Mouse (Mus musculus): ENCODE measurements at regions not wholly inside any gene's neighbourhood (a gene's known extent, or its start where the extent isn't known, plus 50 kb on each side); places are given as distances from the start of the nearest gene placed in this dataset.

DNA sequence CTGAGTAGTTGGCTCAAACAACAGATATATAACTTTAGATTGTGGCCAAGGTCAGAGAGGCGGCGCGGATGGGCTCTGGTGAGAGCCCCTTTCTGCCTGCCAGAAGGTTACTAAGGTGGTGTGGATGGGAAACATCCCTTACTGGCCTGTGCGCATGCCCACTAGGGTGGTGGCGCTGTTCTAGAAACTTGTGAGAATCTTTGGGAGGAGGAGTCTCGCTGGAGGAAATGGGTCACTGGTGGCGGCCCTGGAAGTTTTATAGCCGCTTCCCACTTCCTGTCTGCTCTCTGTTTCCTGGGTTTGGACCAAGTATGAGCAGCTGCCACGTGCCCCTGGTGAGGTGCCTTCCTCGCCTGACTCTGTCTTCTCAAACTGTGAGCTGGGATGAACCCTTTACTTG lies 285.0 kb upstream of the Tbx3 start:
- TF ChIP-seq CTCF (IDR thresholded peaks at IDR 0.05; ENCODE audit: low read depth) (no peak), EP300 (IDR thresholded peaks at IDR 0.05; ENCODE audit: low read depth) (no peak)
